Mouse (Mus musculus): ENCODE data around the gene Zfp3.

Zfp3 gene

GRCm38 (mm10) chr11:70763936-70764808 lies at the start of gene Zfp3:
Gene Zfp3 (plus strand): TSS chr11:70764209.
- peak; percentile 54 for DNase-seq (ENCODE audit: low read depth, low spot score)

GRCm38 (mm10) chr11:70715832-70716231 lies 48.2 kb upstream of the Zfp3 start:
- no peak for DNase-seq (ENCODE audit: low read depth, low spot score)

- DNase-seq (ENCODE audit: low read depth, low spot score), result no peak
Observed at GRCm38 (mm10) chr11:70718481-70718880, 45.5 kb upstream of the Zfp3 start.

GRCm38 (mm10) chr11:70720567-70720966 lies 43.4 kb upstream of the Zfp3 start:
- no peak for DNase-seq (ENCODE audit: low read depth, low spot score)

GRCm38 (mm10) chr11:70721072-70721471 lies 42.9 kb upstream of the Zfp3 start:
- DNase-seq (ENCODE audit: low read depth, low spot score), result no peak

GRCm38 (mm10) chr11:70724706-70725105 lies 39.3 kb upstream of the Zfp3 start:
- no peak for DNase-seq (ENCODE audit: low read depth, low spot score)

GRCm38 (mm10) chr11:70726585-70726984 lies 37.4 kb upstream of the Zfp3 start:
- DNase-seq (ENCODE audit: low read depth, low spot score), result no peak

GRCm38 (mm10) chr11:70727385-70727784 lies 36.6 kb upstream of the Zfp3 start:
- DNase-seq (ENCODE audit: low read depth, low spot score), result no peak

- no peak for DNase-seq (ENCODE audit: low read depth, low spot score)
Observed at GRCm38 (mm10) chr11:70730427-70731038, 33.5 kb upstream of the Zfp3 start.

GRCm38 (mm10) chr11:70731178-70731577 lies 32.8 kb upstream of the Zfp3 start:
- no peak for DNase-seq (ENCODE audit: low read depth, low spot score)

- DNase-seq (ENCODE audit: low read depth, low spot score), result peak; percentile 3
Observed at GRCm38 (mm10) chr11:70733256-70733655, 30.8 kb upstream of the Zfp3 start.

GRCm38 (mm10) chr11:70737749-70738148 lies 26.3 kb upstream of the Zfp3 start:
- no peak for DNase-seq (ENCODE audit: low read depth, low spot score)

GRCm38 (mm10) chr11:70741603-70742002 lies 22.4 kb upstream of the Zfp3 start:
- DNase-seq (ENCODE audit: low read depth, low spot score), result no peak

GRCm38 (mm10) chr11:70742117-70742516 lies 21.9 kb upstream of the Zfp3 start:
- no peak for DNase-seq (ENCODE audit: low read depth, low spot score)

GRCm38 (mm10) chr11:70742581-70743459 lies 21.2 kb upstream of the Zfp3 start:
- DNase-seq (ENCODE audit: low read depth, low spot score), result no peak

- no peak for DNase-seq (ENCODE audit: low read depth, low spot score)
Observed at GRCm38 (mm10) chr11:70745636-70746035, 18.4 kb upstream of the Zfp3 start.

GRCm38 (mm10) chr11:70747876-70748545 lies 16.0 kb upstream of the Zfp3 start:
- DNase-seq (ENCODE audit: low read depth, low spot score), result no peak

GRCm38 (mm10) chr11:70752337-70753017 lies 11.5 kb upstream of the Zfp3 start:
- no peak for DNase-seq (ENCODE audit: low read depth, low spot score)

- DNase-seq (ENCODE audit: low read depth, low spot score), result no peak
Observed at GRCm38 (mm10) chr11:70753146-70753545, 10.9 kb upstream of the Zfp3 start.

- no peak for DNase-seq (ENCODE audit: low read depth, low spot score)
Observed at GRCm38 (mm10) chr11:70754476-70754875, 9.5 kb upstream of the Zfp3 start.

- DNase-seq (ENCODE audit: low read depth, low spot score), result no peak
Observed at GRCm38 (mm10) chr11:70754958-70755357, 9.1 kb upstream of the Zfp3 start.

Data from embryo, embryonic 11.5 days (tissue).